Mouse (Mus musculus) ES-E14 (cell line): Measurements from ENCODE around the gene Lrmda. TPM values are rescaled to one million over a fixed set of nuclear protein-coding genes. Genes with fewer than 3 reads are reported as not detected.

Source experiments
- DNase-seq: peaks from one replicate; pipeline ENCODE4 v3.0.0-alpha.2; 2013; ENCODE audit warnings: low read depth, low spot score
- H3K27ac ChIP-seq: 2 replicates; pipeline ENCODE4 v1.5.1; 2012; ENCODE audit warnings: low read depth, mild to moderate bottlenecking, low read length, moderate library complexity, mixed read lengths; ENCODE audit not compliant: poor library complexity, insufficient read depth, severe bottlenecking
- H3K36me3 ChIP-seq: 2 replicates; pipeline ENCODE4 v1.6.1; 2012; ENCODE audit warnings: mild to moderate bottlenecking, low read length, moderate library complexity, mixed read lengths; ENCODE audit not compliant: control insufficient read depth, poor library complexity, insufficient read depth, severe bottlenecking
- H3K4me1 ChIP-seq, 2 experiments: fragments of 150-350 bp in 1 of 2; sonication (generic) in 1 of 2; 2 replicates each; pipeline ENCODE4 v1.6.1; 2012; ENCODE audit warnings: low read length in 2 of 2, mild to moderate bottlenecking in 1 of 2, mixed read lengths in 1 of 2; ENCODE audit not compliant: control insufficient read depth in 2 of 2, insufficient read depth in 2 of 2, poor library complexity in 1 of 2
- H3K4me3 ChIP-seq, 2 experiments: fragments of 150-350 bp in 1 of 2; sonication (generic) in 1 of 2; 2 replicates each; pipeline ENCODE4 v1.5.1; 2012; ENCODE audit warnings: low read length in 2 of 2, low read depth in 1 of 2, mild to moderate bottlenecking in 1 of 2, mixed read lengths in 1 of 2; ENCODE audit not compliant: insufficient read depth in 1 of 2, poor library complexity in 1 of 2, severe bottlenecking in 1 of 2
- H3K9ac ChIP-seq: 2 replicates; pipeline ENCODE4 v1.6.1; 2012; ENCODE audit warnings: low read depth, mild to moderate bottlenecking, low read length, mixed read lengths; ENCODE audit not compliant: poor library complexity, insufficient read depth, severe bottlenecking
- H3K9me3 ChIP-seq: fragments of 150-350 bp; sonication (generic); 2 replicates; pipeline ENCODE4 v1.6.1; 2012; ENCODE audit warnings: low read depth, mild to moderate bottlenecking, low read length; ENCODE audit not compliant: control insufficient read depth, insufficient read depth
- CHD2 ChIP-seq: IDR thresholded peaks from 2 replicates; pipeline ENCODE4 v1.6.1; 2014; ENCODE audit warnings: mild to moderate bottlenecking, low read depth, low read length, inconsistent platforms
- HCFC1 ChIP-seq: IDR thresholded peaks from 2 replicates; pipeline ENCODE4 v1.6.1; 2012; ENCODE audit warnings: low read length, inconsistent platforms, borderline replicate concordance; ENCODE audit not compliant: insufficient read depth
- MAFK ChIP-seq: IDR thresholded peaks from 2 replicates; pipeline ENCODE4 v1.6.1; 2014; ENCODE audit warnings: mild to moderate bottlenecking, low read depth, low read length, inconsistent platforms; ENCODE audit not compliant: insufficient read depth
- ZC3H11A ChIP-seq: IDR thresholded peaks from 2 replicates; pipeline ENCODE4 v1.6.1; 2012; ENCODE audit warnings: low read depth, mild to moderate bottlenecking, inconsistent platforms, low read length, borderline replicate concordance
- ZNF384 ChIP-seq: IDR thresholded peaks from 2 replicates; pipeline ENCODE4 v1.6.1; 2012; ENCODE audit warnings: low read depth, low read length, inconsistent platforms
- in situ Hi-C, 2 experiments: fragments of 600-800 bp; cut with MboI; formaldehyde crosslinking; loops; one replicate each; pipeline ENCODE4 v1.15.1; 2025; ENCODE audit warnings: low sequenced_read_pairs in 2 of 2, inconsistent platforms in 1 of 2; ENCODE audit not compliant: unreplicated experiment in 2 of 2
- total RNA-seq: library from RNA; depleted of rRNA; stranded (reverse); fragments of 300-350 nt; gene quantifications from 2 replicates; pipeline ENCODE4 v1.2.3, GENCODE M21; 2012

Lrmda gene
- total RNA-seq, 1 experiment, result 0.22 TPM

DNA sequence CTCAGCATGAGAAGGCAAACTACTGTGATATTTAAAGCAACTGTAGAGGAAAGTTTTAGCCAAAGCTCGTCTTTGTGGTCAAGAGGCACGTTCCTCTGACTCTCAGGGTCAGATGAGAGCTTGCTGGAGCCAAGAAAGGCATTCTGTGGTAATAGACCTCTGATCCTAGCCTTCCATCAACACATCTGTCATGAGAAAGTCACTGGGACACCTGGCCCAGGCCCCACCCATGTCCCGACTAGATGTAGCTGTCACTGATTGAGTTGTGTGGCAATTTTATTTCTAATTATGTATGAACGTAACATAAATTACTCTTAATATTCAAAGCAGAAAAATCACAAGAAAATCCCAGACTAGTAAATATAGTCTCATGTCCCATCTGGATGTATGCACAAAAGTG, 624.0 kb downstream of the Lrmda start:
- no peaks in the 10 kb centered on the region for H3K9me3 ChIP-seq
- H3K4me3 ChIP-seq, result no peak overlapping the region
- H3K4me1 ChIP-seq, result no peaks in the 10 kb centered on the region; a peak in 1 of 4 replicates
- no peak for TF ChIP-seq MAFK
- no peak for TF ChIP-seq HCFC1
- TF ChIP-seq ZNF384, result no peak
- no peak for TF ChIP-seq CHD2
- no peak for TF ChIP-seq ZC3H11A
- DNase-seq, result no peak
- no peak overlapping the region for H3K27ac ChIP-seq
- no peaks in the 10 kb centered on the region for H3K36me3 ChIP-seq
- no peak overlapping the region for H3K9ac ChIP-seq
- in situ Hi-C loops, result no loop called here

DNA sequence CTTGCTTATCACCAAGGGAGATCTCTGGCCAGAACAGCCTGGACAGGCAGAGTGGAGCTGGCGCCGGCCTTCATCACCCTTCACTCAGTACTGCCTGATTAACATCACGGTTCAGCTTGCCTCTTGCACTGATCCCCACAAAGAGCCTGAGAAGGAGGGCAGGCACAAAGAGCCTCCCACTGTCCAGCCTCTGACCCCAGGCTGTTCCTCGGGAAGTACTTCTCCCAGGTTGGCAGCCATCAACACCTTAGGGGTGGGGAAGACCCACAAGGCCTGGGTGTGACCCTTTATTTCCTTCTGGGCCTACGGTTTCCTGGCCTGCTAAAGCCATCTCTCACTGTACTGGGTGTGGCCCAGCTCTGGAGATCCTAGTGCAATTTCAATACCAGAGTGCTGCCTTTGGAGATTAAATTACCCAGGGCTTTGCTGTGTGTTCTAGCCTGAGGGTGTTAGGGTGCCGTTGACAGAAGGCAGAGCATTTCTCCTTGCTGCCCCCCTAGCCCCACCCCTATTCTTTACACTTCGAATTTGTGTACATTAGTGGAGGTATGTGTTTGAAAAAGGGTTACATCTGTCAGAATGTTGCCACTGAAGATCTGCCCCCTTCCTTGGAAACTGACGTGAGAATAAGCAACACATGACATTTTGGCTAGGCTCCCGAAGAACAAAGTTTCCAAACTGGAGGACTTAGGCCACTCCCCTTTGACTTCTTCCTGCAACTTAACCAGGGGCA, 628.5 kb downstream of the Lrmda start:
- Histone ChIP-seq H3K4me1 (no peaks in the 10 kb centered on the region; a peak in 1 of 4 replicates), H3K9ac (no peak overlapping the region), H3K4me3 (no peak overlapping the region), H3K9me3 (no peaks in the 10 kb centered on the region), H3K36me3 (no peaks in the 10 kb centered on the region), H3K27ac (no peak overlapping the region)
- no peak for DNase-seq
- no peak for TF ChIP-seq CHD2
- in situ Hi-C loops, result no loop called here

DNA sequence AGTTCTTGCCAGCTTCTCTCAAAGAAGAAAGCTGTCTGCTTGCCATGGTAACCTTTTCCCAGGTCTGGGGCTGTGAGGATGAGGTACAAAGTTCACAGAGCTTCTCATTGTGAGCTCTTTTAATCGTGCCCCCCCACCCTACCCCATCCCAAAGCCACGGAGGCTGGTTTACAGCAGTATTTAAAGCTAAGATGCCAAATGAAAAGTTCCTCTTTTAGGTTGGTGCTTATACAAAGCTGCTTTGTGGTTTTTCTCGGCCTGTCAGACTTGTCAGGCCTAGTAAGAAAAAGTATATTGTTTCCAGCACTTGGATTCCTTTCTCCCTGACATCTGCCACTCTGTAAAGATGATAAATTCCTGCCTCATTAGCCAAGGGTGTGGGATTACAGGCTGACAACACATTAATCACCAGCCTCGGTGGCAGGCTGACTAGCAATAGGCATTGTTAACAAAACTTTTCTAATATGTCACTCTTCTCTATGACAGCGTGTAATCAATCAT, 629.9 kb downstream of the Lrmda start:
- H3K36me3 ChIP-seq, result no peaks in the 10 kb centered on the region
- in situ Hi-C loops, result no loop called here
- H3K4me3 ChIP-seq, result no peak overlapping the region
- no peak for TF ChIP-seq CHD2
- no peak for TF ChIP-seq MAFK
- TF ChIP-seq HCFC1, result no peak
- TF ChIP-seq ZC3H11A, result no peak
- TF ChIP-seq ZNF384, result no peak
- no peak for DNase-seq
- no peak overlapping the region for H3K27ac ChIP-seq
- no peak overlapping the region for H3K9ac ChIP-seq
- H3K4me1 ChIP-seq, result no peaks in the 10 kb centered on the region; a peak in 1 of 4 replicates
- H3K9me3 ChIP-seq, result no peaks in the 10 kb centered on the region

DNA sequence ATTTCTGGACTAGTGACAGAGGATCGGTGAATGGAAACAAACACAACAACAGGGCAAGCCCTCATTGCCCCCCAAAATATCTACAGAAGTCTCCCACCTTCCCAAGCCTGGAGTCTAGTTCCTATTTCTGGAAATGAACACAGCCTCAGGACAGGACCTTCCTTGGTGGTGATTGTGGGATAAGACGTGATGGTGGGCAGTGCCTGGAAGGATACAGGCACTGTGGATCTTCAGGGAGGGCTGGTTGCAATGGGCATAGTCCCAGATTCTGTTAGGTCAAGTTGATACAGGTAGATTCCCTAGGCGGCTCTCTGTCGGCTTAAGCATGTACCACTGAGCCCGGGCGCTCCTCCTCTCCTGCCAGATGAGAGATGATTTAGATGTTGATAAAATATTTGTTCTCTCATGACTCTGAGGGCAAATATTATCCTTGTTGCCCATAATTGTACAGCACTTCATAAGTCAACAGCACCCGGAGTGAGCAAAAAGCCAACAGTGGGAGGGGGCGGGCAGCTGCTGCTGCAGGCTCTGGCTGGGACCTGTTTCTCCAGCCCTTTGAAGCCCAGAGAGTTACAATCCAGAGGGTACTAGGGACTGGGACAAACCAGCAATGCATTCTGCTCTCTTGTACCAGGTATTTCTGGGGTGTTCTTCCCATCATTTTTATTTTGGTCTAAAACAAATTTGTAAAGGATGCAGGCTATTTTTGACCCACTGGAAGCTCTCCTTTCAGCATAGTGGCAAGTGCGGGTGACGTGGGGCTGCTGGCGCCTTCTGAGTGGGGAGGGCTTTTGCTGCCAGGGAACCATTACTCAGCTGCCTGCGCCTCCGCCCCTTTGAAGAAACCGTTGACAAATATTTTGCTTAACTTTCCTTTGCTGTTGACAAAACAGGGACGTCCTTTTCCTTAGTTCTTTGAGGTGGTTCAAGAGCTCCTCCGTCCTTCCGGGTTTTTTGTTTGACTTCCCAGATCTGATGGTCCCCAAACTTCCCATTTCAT, 630.8 kb downstream of the Lrmda start:
- TF ChIP-seq CHD2, result no peak
- TF ChIP-seq ZC3H11A, result no peak
- TF ChIP-seq MAFK, result no peak
- TF ChIP-seq HCFC1, result no peak
- no peak for TF ChIP-seq ZNF384
- in situ Hi-C loops, result no loop called here
- no peak for DNase-seq

More for the DNA sequence above, 630.8 kb downstream of the Lrmda start:
- no peak overlapping the region for H3K27ac ChIP-seq
- no peaks in the 10 kb centered on the region; a peak in 1 of 4 replicates for H3K4me1 ChIP-seq
- H3K36me3 ChIP-seq, result no peaks in the 10 kb centered on the region
- no peaks in the 10 kb centered on the region for H3K9me3 ChIP-seq
- H3K4me3 ChIP-seq, result no peak overlapping the region
- no peak overlapping the region for H3K9ac ChIP-seq
